Mouse (Mus musculus): ENCODE results near the gene Arhgap8. TPM values are rescaled to one million over a fixed set of nuclear protein-coding genes. Genes with fewer than 3 reads are reported as not detected.

Gene Arhgap8
- under 1 TPM in 1 of 2 experiments, not detected in 1; 0.14 TPM for total RNA-seq (2021)
- long read RNA-seq, experiment 1, result 0 reads
- long read RNA-seq, experiment 2, result 0 reads

DNA sequence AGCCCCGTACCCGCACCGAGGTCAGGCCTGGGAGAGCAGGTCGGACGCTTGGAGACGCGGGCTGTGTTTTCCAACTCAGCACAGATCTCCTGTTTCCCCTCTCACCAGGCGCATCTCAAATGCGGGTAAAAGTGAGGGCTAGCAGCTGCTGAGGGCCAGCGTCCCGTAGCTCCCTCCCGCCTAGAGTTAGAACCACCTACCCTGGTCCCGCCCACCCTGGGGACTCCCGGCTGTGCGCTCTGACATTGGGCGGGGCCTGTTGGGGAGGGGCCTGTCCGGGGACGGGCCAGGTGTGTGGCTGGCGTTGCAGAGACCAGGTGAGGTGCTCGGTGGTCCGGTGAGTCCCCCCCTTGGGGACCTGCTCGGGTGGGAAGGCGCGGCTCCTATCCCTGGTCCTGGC is at the start of gene Arhgap8:
Arhgap8 (plus strand) TSS at position 262 of the 400 bp plus-strand sequence.
- no peak for DNase-seq (ENCODE audit: low spot score)

DNA sequence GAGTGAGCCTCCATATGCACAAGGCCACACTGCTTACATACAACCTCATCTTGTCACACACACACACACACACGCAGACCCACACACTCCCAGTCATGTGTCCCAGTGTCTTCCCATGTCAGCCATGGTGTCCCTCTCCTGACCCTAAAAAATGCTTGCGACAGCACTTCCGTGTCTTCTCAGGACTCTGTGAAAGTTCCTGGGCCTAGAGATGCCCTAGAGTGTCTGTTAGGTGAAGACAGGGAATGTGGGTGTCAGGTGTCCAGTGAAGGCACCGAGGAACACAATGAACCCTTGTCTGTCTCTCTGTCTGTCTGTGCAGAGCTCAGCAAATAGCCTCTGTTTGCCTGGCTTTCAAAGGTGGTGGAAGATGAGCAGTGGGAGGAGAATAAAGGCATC is 49.2 kb upstream of the Arhgap8 start:
- DNase-seq (ENCODE audit: low spot score), result no peak

DNA sequence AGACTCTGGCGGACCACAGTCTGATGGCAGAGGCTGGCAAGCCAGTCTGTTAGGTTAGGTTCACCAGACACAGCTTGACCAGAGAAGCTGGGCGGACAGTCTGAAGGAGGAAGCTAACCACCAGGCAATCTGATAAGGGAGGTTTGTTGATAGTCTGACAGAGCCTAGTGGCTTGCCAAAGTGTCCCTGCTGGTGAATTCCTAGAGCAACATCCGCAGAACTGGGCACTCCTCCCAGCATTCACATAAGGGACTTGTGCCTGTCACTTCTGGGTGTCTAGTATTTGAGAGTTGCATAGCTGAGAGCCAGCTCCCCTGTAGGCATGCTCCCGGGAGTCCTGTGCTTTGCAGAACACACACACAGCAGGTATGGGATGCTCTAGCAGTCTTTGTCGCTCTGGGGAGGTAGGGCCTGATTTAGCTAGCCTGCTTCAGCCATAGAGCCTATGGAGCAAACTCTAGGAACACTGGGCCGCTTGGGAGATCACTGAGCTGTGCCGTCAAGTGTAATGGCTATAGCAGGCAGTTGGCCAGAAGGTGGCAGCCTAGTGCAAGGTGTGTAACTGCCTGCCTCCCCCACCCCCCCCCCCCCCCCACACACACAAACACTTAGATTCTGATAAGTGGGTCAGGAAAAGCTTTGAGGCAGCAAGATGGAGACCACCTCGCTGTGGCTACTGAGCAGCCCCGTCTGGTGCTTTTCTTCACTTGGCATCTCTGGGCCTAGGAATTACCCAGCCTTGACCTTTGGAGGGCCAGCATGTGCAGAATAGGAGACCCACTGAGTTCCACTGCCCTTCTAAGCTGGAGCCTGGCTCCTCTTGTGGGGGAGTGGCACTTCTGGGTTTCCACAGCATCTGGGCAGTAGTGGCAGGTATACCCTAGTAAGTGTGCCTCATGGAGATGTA is 48.2 kb upstream of the Arhgap8 start:
- peak; percentile 59 for DNase-seq (ENCODE audit: low spot score)

- DNase-seq (ENCODE audit: low spot score), result no peak
Measured at GRCm38 (mm10) chr15:84672308-84672615, 47.6 kb upstream of the Arhgap8 start.

GRCm38 (mm10) chr15:84672616-84673015 is 47.2 kb upstream of the Arhgap8 start:
- DNase-seq (ENCODE audit: low spot score), result no peak

DNA sequence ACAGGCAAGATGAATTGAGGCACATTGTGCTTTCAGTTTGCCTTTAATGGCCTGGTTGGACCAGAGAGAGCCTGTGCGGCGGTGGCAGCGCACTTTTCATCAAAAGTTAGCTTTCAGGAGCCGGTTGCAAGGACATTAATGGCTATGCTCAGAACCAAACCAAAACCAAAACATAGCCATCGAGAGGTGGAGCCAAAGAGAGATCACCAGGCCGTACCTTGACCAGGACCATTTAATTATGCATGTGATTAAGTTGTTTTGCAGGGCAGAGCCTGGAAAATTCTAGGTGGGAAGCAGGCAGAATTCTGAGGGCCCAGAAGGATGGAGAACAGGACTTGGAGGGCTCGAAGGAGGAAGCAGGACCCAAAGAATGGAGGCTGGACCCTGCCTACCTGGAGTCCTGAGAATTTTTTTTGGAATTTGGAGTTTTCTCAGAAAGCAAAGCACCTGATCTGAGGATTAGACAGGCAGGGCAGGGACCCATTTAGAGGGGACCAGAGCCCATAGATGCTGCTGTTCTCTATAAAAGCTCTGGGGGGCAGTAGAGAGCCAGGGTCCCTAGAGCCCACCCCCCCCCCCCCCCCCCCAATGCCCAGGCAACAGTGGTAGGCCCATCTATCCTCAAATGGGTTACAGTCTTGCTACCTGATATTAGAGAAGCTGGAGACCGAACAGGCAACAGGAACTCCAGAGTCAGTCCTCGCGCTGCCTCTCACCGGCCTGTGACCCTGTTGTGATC is 45.4 kb upstream of the Arhgap8 start:
- DNase-seq (ENCODE audit: low spot score), result no peak

GRCm38 (mm10) chr15:84675317-84675716 is 44.5 kb upstream of the Arhgap8 start:
- no peak for DNase-seq (ENCODE audit: low spot score)

GRCm38 (mm10) chr15:84677943-84678342 is 41.9 kb upstream of the Arhgap8 start:
- no peak for DNase-seq (ENCODE audit: low spot score)

DNA sequence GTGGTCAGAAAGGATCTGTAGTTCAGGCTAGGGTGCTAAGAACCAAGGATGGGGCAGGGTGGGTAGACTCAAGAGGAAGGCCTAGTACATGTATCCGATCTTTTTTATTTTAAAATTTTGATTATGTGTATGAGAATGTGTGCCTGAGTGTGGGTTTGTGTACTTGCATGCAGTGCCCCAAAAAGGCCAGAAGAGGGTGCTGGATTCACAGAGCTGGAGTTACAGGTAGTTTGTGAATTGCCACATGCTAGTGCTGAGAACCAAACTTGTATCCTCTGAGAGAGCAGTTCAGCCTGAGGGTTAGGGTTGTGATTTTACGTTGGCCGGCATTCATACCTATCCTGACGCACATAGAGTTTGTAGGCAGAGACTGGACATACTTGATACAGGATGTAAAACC is 40.8 kb upstream of the Arhgap8 start:
- DNase-seq (ENCODE audit: low spot score), result no peak

DNA sequence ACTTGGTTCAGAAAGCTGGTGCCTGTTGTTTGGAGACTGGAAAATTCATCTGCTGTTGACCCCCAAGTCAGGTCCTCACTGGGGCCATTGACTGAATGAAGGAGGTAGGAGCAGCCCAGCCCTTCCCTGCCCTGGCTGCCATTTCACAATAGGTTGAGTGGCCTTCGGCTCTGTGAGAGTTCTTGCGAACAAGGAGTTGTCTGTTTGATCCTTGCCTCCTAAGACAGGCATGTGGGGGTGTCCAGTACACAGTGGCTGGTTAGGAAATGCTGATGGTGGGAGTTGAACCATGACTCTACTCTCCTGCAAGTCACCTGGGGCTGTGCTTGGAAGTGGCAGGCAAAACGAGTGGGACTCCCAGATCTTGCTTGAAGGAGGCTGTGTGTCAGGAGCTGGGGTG is 40.1 kb upstream of the Arhgap8 start:
- no peak for DNase-seq (ENCODE audit: low spot score)

- peak; percentile 93 for DNase-seq (ENCODE audit: low spot score)
Measured at GRCm38 (mm10) chr15:84680545-84681454, 39.1 kb upstream of the Arhgap8 start.

DNA sequence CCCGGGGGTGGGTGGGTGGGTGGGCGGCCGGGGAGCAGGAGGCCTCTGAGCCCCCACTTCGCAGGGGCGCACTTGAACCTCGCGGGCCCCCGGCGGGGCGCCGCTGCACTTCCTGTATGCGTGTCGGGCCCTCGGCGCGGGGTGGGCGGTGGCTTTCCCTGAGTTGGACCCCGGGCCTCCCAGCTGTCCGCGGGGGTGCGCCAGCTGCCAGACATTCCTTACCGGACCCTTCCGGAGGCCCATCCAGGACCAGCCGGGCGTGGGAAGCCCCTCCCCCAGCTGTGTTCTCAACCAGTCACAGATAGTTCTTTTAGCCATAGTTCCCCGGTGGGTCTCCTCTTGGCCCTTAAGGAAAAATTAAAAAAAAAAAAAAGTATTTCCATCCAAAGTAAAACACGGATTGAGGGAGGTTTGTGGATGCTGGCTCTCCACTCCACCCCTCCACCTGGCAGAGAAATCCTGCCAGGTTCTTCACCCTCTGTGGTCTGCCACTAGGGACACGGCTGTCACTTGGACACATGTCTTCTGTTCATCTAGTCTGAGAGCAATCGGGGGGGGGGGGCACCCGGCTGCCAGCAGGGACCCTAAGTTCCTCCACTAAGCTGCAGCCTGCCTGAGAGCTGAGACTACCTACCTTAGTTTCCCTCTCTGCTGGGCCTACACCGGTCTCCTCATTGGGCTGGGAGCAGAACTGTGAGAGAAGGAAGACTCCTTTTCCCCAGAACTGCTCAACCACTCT is 38.2 kb upstream of the Arhgap8 start:
- no peak for DNase-seq (ENCODE audit: low spot score)

DNA sequence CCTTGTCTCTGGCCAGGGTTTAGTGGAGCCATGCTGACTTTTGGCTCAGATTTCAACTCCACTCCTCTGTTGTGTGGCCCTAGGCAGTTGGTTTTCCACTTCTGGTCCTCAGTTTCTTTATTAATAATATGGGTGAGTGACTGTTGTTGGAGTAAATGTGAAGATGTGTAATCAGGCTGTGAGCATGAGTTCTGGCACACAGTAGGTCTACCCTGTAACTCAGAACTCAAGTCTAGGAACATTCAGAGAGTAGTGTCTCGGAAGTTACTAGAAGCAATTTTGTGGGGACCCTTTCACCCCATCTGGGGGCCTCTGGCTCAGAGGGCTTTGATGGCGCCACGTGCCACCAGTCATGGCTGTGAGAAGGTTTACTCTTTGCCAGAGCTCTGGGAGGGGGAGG is 37.6 kb upstream of the Arhgap8 start:
- DNase-seq (ENCODE audit: low spot score), result no peak

GRCm38 (mm10) chr15:84682821-84683220 is 37.0 kb upstream of the Arhgap8 start:
- DNase-seq (ENCODE audit: low spot score), result no peak

- DNase-seq (ENCODE audit: low spot score), result no peak
Measured at GRCm38 (mm10) chr15:84684520-84684919, 35.3 kb upstream of the Arhgap8 start.

GRCm38 (mm10) chr15:84685417-84685816 is 34.4 kb upstream of the Arhgap8 start:
- no peak for DNase-seq (ENCODE audit: low spot score)

- no peak for DNase-seq (ENCODE audit: low spot score)
Measured at GRCm38 (mm10) chr15:84687904-84688303, 31.9 kb upstream of the Arhgap8 start.

DNA sequence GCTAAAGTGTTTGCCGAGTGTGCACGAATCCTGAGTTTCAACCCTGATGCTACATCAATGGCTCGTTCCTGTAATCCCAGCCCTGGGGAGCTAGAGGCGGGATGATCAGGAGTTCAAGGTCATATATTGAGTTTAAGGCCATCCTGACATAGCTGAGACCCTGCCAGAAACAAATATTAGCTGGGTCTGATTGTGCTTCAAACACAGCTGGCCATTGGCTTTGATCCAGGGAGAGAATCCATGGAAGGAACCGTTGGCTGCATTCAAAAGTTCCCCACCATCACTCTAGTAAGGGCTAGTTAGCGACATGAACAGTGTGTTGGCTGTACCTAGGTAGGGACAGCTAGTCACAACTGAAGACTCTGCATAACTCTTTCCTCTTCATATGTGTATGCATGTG is 30.5 kb upstream of the Arhgap8 start:
- no peak for DNase-seq (ENCODE audit: low spot score)

- no peak for DNase-seq (ENCODE audit: low spot score)
Measured at GRCm38 (mm10) chr15:84691513-84691912, 28.3 kb upstream of the Arhgap8 start.

DNA sequence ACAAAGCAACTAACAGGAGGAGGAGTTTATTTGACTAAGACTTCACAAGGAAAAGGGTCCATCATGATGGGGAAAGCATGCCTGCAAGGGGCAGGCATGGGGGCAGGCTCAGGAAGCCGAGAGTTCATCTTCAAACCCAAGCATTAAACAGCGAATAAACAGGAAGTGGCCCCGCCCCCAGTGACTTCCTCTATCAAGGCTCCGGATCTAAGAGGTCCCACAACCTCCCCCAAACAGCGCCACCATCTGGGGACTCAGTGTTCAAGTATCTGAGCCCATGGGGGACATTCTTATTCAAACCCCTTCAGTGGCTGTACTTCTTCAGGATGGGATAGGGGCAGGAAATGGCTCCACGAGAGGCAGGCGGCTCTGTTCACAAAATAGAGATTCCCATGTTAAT is 27.2 kb upstream of the Arhgap8 start:
- DNase-seq (ENCODE audit: low spot score), result no peak

DNA sequence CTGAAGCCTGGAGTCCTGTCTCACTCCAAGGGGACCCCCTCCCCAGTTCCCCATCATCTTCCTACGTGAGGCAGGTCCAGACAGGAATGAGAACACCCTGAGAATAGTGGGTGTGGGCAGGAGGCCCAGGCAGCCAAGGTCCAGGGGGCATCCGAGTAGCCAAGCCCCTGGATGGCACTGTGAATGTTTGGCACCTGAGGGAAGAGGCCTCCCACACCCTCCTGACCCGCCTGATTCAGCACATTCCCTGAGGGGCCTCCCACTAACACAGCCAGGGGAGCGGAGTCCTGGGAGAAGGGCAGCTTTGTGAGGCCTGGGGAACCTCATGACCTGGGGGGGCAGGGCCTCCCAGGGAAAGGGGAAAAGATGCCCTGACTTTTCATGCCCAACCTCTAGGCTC is 23.8 kb upstream of the Arhgap8 start:
- DNase-seq (ENCODE audit: low spot score), result no peak

All from gastrocnemius, adult 18-20 months (tissue).